Mouse (Mus musculus) limb, embryonic 13.5 days (tissue): ENCODE measurements around the gene Ttll13. TPM values are rescaled to one million over a fixed set of nuclear protein-coding genes. Genes with fewer than 3 reads are reported as not detected.

Experiments
- ATAC-seq: fragments of 200-750 bp; cut with Nextera tagmentation; 2 replicates; pipeline ENCODE4 v1.8.0; 2017; ENCODE audit warnings: low read depth, moderate number of reproducible peaks, moderate TSS enrichment; ENCODE audit not compliant: low FRiP score
- H3K27ac ChIP-seq: fragments of 300-500 bp; sonication (generic); 2 replicates; pipeline ENCODE4 v1.5.1; 2015; ENCODE audit warnings: inconsistent platforms, mild to moderate bottlenecking, moderate library complexity
- H3K27me3 ChIP-seq: fragments of 300-500 bp; sonication (generic); 2 replicates; pipeline ENCODE4 v1.6.1; 2015; ENCODE audit warnings: mild to moderate bottlenecking, inconsistent platforms
- H3K36me3 ChIP-seq: fragments of 300-500 bp; sonication (generic); 2 replicates; pipeline ENCODE4 v1.6.1; 2015; ENCODE audit warnings: inconsistent platforms, mild to moderate bottlenecking, moderate library complexity
- H3K4me1 ChIP-seq: fragments of 300-500 bp; sonication (generic); 2 replicates; pipeline ENCODE4 v1.6.1; 2015; ENCODE audit warnings: inconsistent platforms
- H3K4me2 ChIP-seq: fragments of 300-500 bp; sonication (generic); replicated peaks from 2 replicates; pipeline ENCODE4 v1.6.1; 2015; ENCODE audit warnings: inconsistent platforms, mild to moderate bottlenecking, moderate library complexity
- H3K4me3 ChIP-seq: fragments of 300-500 bp; sonication (generic); 2 replicates; pipeline ENCODE4 v1.5.1; 2015; ENCODE audit warnings: moderate library complexity, mild to moderate bottlenecking, inconsistent platforms
- H3K9ac ChIP-seq: fragments of 300-500 bp; sonication (generic); 2 replicates; pipeline ENCODE4 v1.6.1; 2015; ENCODE audit warnings: mild to moderate bottlenecking, inconsistent platforms
- H3K9me3 ChIP-seq: fragments of 300-500 bp; sonication (generic); 2 replicates; pipeline ENCODE4 v1.6.1; 2016; ENCODE audit warnings: inconsistent platforms
- WGBS: fragments of 180-500 bp; shearing (Covaris S2); methylation state at CpG from one replicate; pipeline ENCODE4 v1.1.7; 2015; 5-methylcytosine and 5-hydroxymethylcytosine counted together
- polyA plus RNA-seq: library from polyadenylated mRNA; unstranded; fragments of >200 nt; fragmentation: Nextera tagmentation; extraction: Ambion mirVana; gene quantifications from 2 replicates; pipeline ENCODE4 v1.2.1, GENCODE M21; 2015

Ttll13 gene
- polyA plus RNA-seq, 1 experiment from 2014 or later, result 1.3 TPM

DNA sequence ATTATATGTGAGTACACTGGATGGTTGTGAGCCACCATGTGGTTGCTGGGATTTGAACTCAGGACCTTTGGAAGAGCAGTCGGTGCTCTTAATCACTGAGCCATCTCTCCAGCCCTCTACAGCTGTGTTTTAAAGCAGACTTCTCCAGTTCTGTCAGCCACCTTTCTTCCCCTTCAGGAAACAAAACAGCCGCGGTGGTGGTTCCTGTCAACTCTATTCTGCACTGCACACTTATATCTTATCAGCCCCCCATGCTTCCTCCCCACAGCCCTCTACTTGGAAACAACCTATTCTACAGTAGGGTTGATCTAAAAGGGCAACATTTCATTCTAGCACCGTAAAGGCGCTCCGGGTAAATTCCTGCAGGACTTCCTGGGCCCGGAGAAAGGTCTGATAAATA, 683 bp downstream of the Ttll13 start:
- ATAC-seq, result no peak
- 66% methylated on average over 7 of the region's 7 CpGs for WGBS
- H3K27me3 ChIP-seq, result no peaks in the 10 kb centered on the region
- H3K4me2 ChIP-seq, result peak overlapping the region; percentile 65
- no peak overlapping the region for H3K9ac ChIP-seq
- H3K9me3 ChIP-seq, result no peaks in the 10 kb centered on the region
- H3K4me1 ChIP-seq, result peaks cover 3% of the 10 kb centered on the region; the same call in 1 of the 2 replicates
- H3K4me3 ChIP-seq, result peak overlapping the region; percentile 61
- no peaks in the 10 kb centered on the region for H3K36me3 ChIP-seq
- H3K27ac ChIP-seq, result no peak overlapping the region

- Histone ChIP-seq H3K9me3 (no peaks in the 10 kb centered on the region), H3K36me3 (no peaks in the 10 kb centered on the region), H3K27me3 (peaks cover 15% of the 10 kb centered on the region), H3K4me2 (no peak overlapping the region), H3K4me3 (no peak overlapping the region), H3K4me1 (no peaks in the 10 kb centered on the region), H3K9ac (no peak overlapping the region), H3K27ac (no peak overlapping the region)
- ATAC-seq, result no peak
- 78% methylated on average over 7 of the region's 7 CpGs for WGBS
Observed at GRCm38 (mm10) chr7:80252437-80252836, 6.3 kb downstream of the Ttll13 start.

DNA sequence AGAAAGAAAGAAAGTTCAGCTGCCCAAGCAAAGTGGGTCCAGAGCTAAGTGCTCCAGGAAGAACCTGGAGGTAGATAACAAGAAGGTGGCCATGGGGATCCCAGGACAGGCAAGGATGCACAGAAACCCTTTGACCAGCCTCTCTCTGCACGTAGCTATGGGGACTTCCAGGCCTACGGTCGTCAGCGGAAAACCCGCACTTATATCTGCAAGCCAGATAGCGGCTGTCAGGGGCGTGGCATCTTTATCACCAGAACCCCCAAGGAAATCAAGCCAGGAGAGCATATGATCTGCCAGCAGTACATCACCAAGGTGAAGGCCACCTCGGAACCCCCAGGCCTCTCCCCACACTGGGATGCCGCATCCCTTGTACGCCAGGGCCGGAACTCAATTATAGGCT, 6.7 kb downstream of the Ttll13 start:
- 87% methylated on average over 11 of the region's 11 CpGs for WGBS
- Histone ChIP-seq H3K4me1 (no peaks in the 10 kb centered on the region), H3K36me3 (no peaks in the 10 kb centered on the region), H3K27me3 (peaks cover 15% of the 10 kb centered on the region), H3K9me3 (no peaks in the 10 kb centered on the region), H3K27ac (no peak overlapping the region), H3K4me3 (no peak overlapping the region), H3K9ac (no peak overlapping the region), H3K4me2 (no peak overlapping the region)
- no peak for ATAC-seq

GRCm38 (mm10) chr7:80255981-80256380, 9.8 kb downstream of the Ttll13 start:
- ATAC-seq, result no peak
- Histone ChIP-seq H3K4me2 (no peak overlapping the region), H3K4me3 (no peak overlapping the region), H3K9ac (no peak overlapping the region), H3K4me1 (peaks cover 5% of the 10 kb centered on the region; the same call in 1 of the 2 replicates), H3K27ac (no peak overlapping the region), H3K27me3 (peaks cover 37% of the 10 kb centered on the region), H3K36me3 (no peaks in the 10 kb centered on the region), H3K9me3 (no peaks in the 10 kb centered on the region)
- WGBS, result 78% methylated on average over 2 of the region's 2 CpGs

- Histone ChIP-seq H3K36me3 (no peaks in the 10 kb centered on the region), H3K4me3 (no peak overlapping the region), H3K27ac (no peak overlapping the region), H3K9me3 (no peaks in the 10 kb centered on the region), H3K27me3 (peaks cover 37% of the 10 kb centered on the region), H3K4me2 (no peak overlapping the region), H3K9ac (no peak overlapping the region), H3K4me1 (peaks cover 13% of the 10 kb centered on the region)
- no peak for ATAC-seq
- WGBS, result 51% methylated on average over 2 of the region's 2 CpGs
Observed at GRCm38 (mm10) chr7:80257706-80258105, 11.5 kb downstream of the Ttll13 start.

DNA sequence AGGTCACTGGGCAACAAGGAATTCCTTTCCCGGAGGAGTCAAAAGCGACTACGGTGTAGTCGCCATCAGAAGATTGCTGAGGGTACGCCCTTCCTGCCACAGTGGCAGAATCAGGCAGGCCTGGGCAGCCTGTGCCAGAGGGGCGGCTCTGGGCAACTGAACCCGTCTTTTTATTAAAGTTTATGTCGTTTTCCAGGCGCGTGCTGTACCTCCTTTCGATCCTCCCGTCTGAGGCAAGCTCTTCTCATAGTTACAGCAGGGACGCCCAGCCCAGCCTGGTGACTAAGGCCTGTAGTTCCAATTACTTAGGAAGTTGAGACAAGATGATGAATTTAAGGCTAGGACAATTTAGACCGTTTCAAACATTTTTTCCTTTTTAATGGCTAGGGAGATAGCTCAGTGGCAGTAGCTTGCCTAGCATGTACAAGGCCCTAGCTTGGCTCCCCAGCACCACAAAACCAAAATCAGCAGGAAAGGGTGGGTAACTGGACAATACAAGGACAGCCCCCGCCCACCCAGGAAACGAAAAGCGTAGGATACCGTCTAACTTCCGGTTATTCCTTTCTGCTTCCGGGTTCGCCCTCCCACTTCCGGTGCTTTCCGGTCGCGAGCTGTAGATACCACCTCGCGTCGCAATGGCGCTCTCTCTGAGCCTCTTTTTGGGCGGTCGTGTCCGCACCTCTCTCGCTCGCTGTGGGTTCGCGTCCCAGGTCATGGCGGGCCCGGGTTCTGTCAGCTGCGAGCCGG, 14.6 kb downstream of the Ttll13 start, which contains the start of gene Ngrn:
Gene Ngrn, plus strand, starts transcription at position 591 of the 747 bp plus-strand sequence.
- peaks cover 13% of the 10 kb centered on the region for H3K4me1 ChIP-seq
- peak within 1 kb of the TSS; percentile 56; the same call in 1 of the 2 replicates for H3K27ac ChIP-seq
- H3K9ac ChIP-seq, result peak within 1 kb of the TSS; percentile 85
- peaks cover 31% of the 10 kb centered on the region for H3K27me3 ChIP-seq
- peak; percentile 93 for ATAC-seq
- 25% methylated on average over 40 of the region's 40 CpGs for WGBS
- H3K36me3 ChIP-seq, result peaks cover 26% of the 10 kb centered on the region
- H3K9me3 ChIP-seq, result no peaks in the 10 kb centered on the region
- peak within 1 kb of the TSS; percentile 85 for H3K4me2 ChIP-seq
- H3K4me3 ChIP-seq, result peak within 1 kb of the TSS; percentile 89

- H3K27me3 ChIP-seq, result peaks cover 28% of the 10 kb centered on the region
- peaks cover 13% of the 10 kb centered on the region for H3K4me1 ChIP-seq
- H3K9me3 ChIP-seq, result no peaks in the 10 kb centered on the region
- 1% methylated on average over 32 of the region's 32 CpGs for WGBS
- peak overlapping the region; percentile 89 for H3K4me3 ChIP-seq
- H3K36me3 ChIP-seq, result peaks cover 33% of the 10 kb centered on the region
- peak overlapping the region; percentile 56; the same call in 1 of the 2 replicates for H3K27ac ChIP-seq
- peak; percentile 74 for ATAC-seq
- peak overlapping the region; percentile 85 for H3K9ac ChIP-seq
- peak overlapping the region; percentile 85 for H3K4me2 ChIP-seq
Observed at GRCm38 (mm10) chr7:80261372-80261990, 15.3 kb downstream of the Ttll13 start.

DNA sequence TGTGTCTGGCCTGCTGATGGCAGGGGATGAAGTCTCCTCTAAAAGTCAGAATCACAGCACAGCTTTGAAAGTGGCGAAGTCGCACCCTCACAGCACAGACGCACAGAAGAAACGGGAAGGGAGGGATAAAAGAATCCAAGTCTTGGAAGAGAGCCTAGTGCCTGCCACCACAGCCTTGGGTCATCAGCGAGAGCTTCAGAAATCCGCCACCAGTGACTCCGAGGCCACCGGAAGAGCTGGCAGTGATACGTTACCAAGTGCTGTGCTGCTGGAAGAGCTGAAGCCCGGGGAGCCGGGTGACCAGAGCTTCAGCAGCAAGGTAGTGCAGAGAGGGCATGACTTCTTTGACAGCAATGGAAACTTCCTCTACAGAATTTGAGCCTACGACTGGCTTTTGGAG, 18.4 kb downstream of the Ttll13 start:
- Histone ChIP-seq H3K4me3 (no peak overlapping the region), H3K27me3 (peaks cover 5% of the 10 kb centered on the region), H3K4me1 (peaks cover 20% of the 10 kb centered on the region), H3K27ac (no peak overlapping the region), H3K36me3 (peaks cover 38% of the 10 kb centered on the region), H3K9me3 (no peaks in the 10 kb centered on the region), H3K4me2 (no peak overlapping the region), H3K9ac (no peak overlapping the region)
- no peak for ATAC-seq
- WGBS, result 92% methylated on average over 12 of the region's 12 CpGs

DNA sequence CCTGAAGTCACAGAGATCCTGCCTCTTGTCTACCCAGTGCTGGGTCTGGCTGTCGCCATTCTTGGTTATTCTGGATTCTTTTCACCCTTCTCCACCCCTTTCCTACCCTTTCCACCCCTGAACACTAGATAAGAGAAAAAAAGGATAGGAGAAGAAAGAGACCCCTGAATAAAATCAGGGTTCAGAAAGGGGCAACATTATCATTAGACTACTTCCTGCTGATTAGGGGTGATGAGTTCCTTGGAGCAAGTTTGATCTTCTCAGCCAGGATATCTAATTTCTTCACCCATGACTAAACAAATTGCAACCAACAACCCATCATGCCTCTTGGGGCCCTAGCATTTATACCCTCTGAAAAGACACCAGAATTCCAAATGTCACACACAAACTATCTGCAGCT, 21.6 kb downstream of the Ttll13 start:
- 73% methylated on average over 1 of the region's 1 CpGs for WGBS
- Histone ChIP-seq H3K9ac (no peak overlapping the region), H3K4me1 (peaks cover 20% of the 10 kb centered on the region), H3K4me3 (no peak overlapping the region), H3K9me3 (no peaks in the 10 kb centered on the region), H3K27me3 (no peaks in the 10 kb centered on the region), H3K4me2 (no peak overlapping the region), H3K36me3 (peaks cover 43% of the 10 kb centered on the region), H3K27ac (no peak overlapping the region)
- ATAC-seq, result no peak

GRCm38 (mm10) chr7:80268897-80269750, 22.9 kb downstream of the Ttll13 start, which contains the start of gene Vps33b:
Vps33b (plus strand) TSS chr7:80269649.
- H3K27me3 ChIP-seq, result no peaks in the 10 kb centered on the region
- peaks cover 47% of the 10 kb centered on the region for H3K36me3 ChIP-seq
- H3K4me3 ChIP-seq, result peak within 1 kb of the TSS; percentile 91
- peaks cover 5% of the 10 kb centered on the region; the same call in 1 of the 2 replicates for H3K9me3 ChIP-seq
- H3K27ac ChIP-seq, result peak within 1 kb of the TSS; percentile 74
- peak within 1 kb of the TSS; percentile 84 for H3K9ac ChIP-seq
- H3K4me2 ChIP-seq, result peak within 1 kb of the TSS; percentile 96
- WGBS, result 6% methylated on average over 21 of the region's 21 CpGs
- peaks cover 20% of the 10 kb centered on the region for H3K4me1 ChIP-seq
- peak; percentile 87 for ATAC-seq

DNA sequence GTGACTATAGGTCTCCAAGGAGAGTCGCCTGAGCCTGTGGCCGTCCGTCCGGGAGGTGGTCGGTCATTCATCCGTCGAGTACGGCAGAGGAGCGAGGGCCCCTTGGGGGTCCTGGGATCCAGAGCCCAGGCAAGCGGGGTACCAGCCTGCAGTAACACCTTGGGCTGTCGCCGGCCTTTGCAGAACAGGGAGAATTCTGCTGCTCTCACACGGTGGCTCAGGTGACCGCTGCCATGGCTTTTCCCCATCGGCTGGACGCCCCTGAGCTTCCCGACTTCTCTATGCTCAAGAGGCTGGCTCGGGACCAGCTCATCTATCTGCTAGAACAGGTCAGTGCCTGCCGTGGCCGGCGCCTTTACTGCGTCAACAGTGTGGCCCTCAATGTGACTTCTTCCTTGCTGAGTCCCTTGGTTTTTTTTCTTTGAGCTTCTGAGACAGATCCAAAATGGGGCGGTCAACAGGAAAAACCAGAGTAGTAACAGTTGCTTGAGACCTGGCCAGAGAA, 23.6 kb downstream of the Ttll13 start:
- peaks cover 47% of the 10 kb centered on the region for H3K36me3 ChIP-seq
- under 1% methylated on average over 23 of the region's 23 CpGs for WGBS
- H3K4me2 ChIP-seq, result peak overlapping the region; percentile 96
- ATAC-seq, result no peak; the same call in 1 of the 2 replicates
- peaks cover 20% of the 10 kb centered on the region for H3K4me1 ChIP-seq
- H3K9ac ChIP-seq, result peak overlapping the region; percentile 84
- peak overlapping the region; percentile 91 for H3K4me3 ChIP-seq
- H3K27me3 ChIP-seq, result no peaks in the 10 kb centered on the region
- H3K9me3 ChIP-seq, result peaks cover 12% of the 10 kb centered on the region
- H3K27ac ChIP-seq, result peak overlapping the region; percentile 28; the same call in 1 of the 2 replicates
